Mouse (Mus musculus): ENCODE data around the gene B4galnt4. TPM values are rescaled to one million over a fixed set of nuclear protein-coding genes. Genes with fewer than 3 reads are reported as not detected.
A peak's percentile ranks its signal among the peaks of the same experiment; 100 is the strongest.
"Not testable (repeated sequence)": the region's sequence is repeated elsewhere in the genome, so short reads cannot be mapped to it uniquely, and the experiment has no call there.

The B4galnt4 gene
- 1.2 and 1.5 TPM in 2 replicates for polyA plus RNA-seq (2015; fragmentation: Nextera tagmentation; extraction: Ambion mirVana)

- H3K4me3 ChIP-seq (ENCODE audit: low read depth, low read length), result peak within 1 kb of the TSS; percentile 48
- H3K9me3 ChIP-seq (ENCODE audit: control insufficient read depth, low read length), result no peaks in the 10 kb centered on the region
- 0 out of 2 replicates have a peak, but pooled peaks cover 4% of the 10 kb centered on the region for H3K4me1 ChIP-seq (replicated peaks; ENCODE audit: control insufficient read depth, insufficient read depth)
- 2% methylated on average over 52 of the region's 72 CpGs for WGBS
- peak within 1 kb of the TSS; percentile 59 for H3K9ac ChIP-seq (ENCODE audit: low read length)
- H3K27ac ChIP-seq (replicated peaks), result no peak within 1 kb of the TSS
- H3K27me3 ChIP-seq (ENCODE audit: control insufficient read depth, insufficient read depth, low read length), result no peaks in the 10 kb centered on the region
- ATAC-seq (ENCODE audit: low FRiP score, low TSS enrichment) (peak; percentile 80), DNase-seq (ENCODE audit: low spot score) (peak; percentile 82)
- peak within 1 kb of the TSS; percentile 97 for H3K4me2 ChIP-seq (replicated peaks; ENCODE audit: low read depth)
- no peak for TF ChIP-seq EP300 (optimal IDR thresholded peaks at IDR 0.05)
- no peak for TF ChIP-seq CTCF (IDR thresholded peaks at IDR 0.05; ENCODE audit: low read depth)
- H3K36me3 ChIP-seq (ENCODE audit: control insufficient read depth, insufficient read depth, low read length), result no peaks in the 10 kb centered on the region
Observed at GRCm38 (mm10) chr7:141060426-141061242, at the start of gene B4galnt4. TSS of gene B4galnt4 (plus strand) at chr7:141061104.

- no peak for TF ChIP-seq CTCF (IDR thresholded peaks at IDR 0.05; ENCODE audit: low read depth)
- no peak for TF ChIP-seq EP300 (optimal IDR thresholded peaks at IDR 0.05)
- Histone ChIP-seq H3K27me3 (ENCODE audit: control insufficient read depth, insufficient read depth, low read length) (no peaks in the 10 kb centered on the region), H3K9ac (ENCODE audit: low read length) (peak overlapping the region; percentile 62; the same call in 1 of the 2 replicates)
Observed at GRCm38 (mm10) chr7:141011238-141011770, 49.6 kb upstream of the B4galnt4 start.

GRCm38 (mm10) chr7:141016707-141017697, 43.9 kb upstream of the B4galnt4 start:
- Histone ChIP-seq H3K27ac (replicated peaks) (0 out of 2 replicates have a peak overlapping the region, but pooled peaks have one; percentile 4), H3K36me3 (ENCODE audit: control insufficient read depth, insufficient read depth, low read length) (no peaks in the 10 kb centered on the region), H3K4me3 (ENCODE audit: low read depth, low read length) (no peak overlapping the region), H3K4me2 (replicated peaks; ENCODE audit: low read depth) (no peak overlapping the region), H3K9ac (ENCODE audit: low read length) (no peak overlapping the region), H3K4me1 (replicated peaks; ENCODE audit: control insufficient read depth, insufficient read depth) (no peaks in the 10 kb centered on the region), H3K9me3 (ENCODE audit: control insufficient read depth, low read length) (no peaks in the 10 kb centered on the region), H3K27me3 (ENCODE audit: control insufficient read depth, insufficient read depth, low read length) (no peaks in the 10 kb centered on the region)
- TF ChIP-seq CTCF (IDR thresholded peaks at IDR 0.05; ENCODE audit: low read depth) (peak; percentile 51), EP300 (optimal IDR thresholded peaks at IDR 0.05) (no peak)
- ATAC-seq (ENCODE audit: low FRiP score, low TSS enrichment), result no peak
- DNase-seq (ENCODE audit: low spot score), result no peak
- WGBS, result 77% methylated on average over 10 of the region's 10 CpGs

More at GRCm38 (mm10) chr7:141011238-141011770, 49.6 kb upstream of the B4galnt4 start:
- Histone ChIP-seq H3K4me2 (replicated peaks; ENCODE audit: low read depth) (peak overlapping the region; percentile 62; the same call in 1 of the 2 replicates), H3K27ac (replicated peaks) (peak overlapping the region; percentile 90), H3K36me3 (ENCODE audit: control insufficient read depth, insufficient read depth, low read length) (no peaks in the 10 kb centered on the region), H3K4me3 (ENCODE audit: low read depth, low read length) (no peak overlapping the region), H3K4me1 (replicated peaks; ENCODE audit: control insufficient read depth, insufficient read depth) (peaks cover 5% of the 10 kb centered on the region; the same call in 1 of the 2 replicates), H3K9me3 (ENCODE audit: control insufficient read depth, low read length) (no peaks in the 10 kb centered on the region)
- no peak for DNase-seq (ENCODE audit: low spot score)
- no peak for ATAC-seq (ENCODE audit: low FRiP score, low TSS enrichment)
- 85% methylated on average over 7 of the region's 7 CpGs for WGBS

DNA sequence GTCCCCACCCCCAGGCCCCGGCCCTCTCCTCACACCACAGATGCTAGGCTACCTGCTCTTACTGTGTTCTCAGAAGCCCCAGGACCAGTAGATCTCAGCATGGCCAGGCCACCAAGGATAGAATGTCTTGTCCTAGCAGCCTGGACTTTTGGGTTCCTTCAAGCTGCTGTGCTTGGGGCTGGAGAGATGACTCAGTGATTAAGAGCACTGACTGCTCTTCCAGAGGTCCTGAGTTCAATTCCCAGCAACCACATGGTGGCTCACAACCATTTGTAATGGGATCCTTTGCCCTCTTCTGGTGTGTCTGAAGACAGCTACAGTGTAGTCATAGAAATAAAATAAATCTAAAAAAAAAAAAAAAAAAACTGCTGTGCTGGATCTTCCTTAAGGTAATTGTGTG, 43.1 kb upstream of the B4galnt4 start, which contains the start of gene Ifitm6:
Ifitm6 (minus strand) TSS at position 101 of the 400 bp plus-strand sequence.
- not testable (repeated sequence) for H3K4me3 ChIP-seq (ENCODE audit: low read depth, low read length); ATAC-seq (ENCODE audit: low FRiP score, low TSS enrichment); H3K4me2 ChIP-seq (replicated peaks; ENCODE audit: low read depth); H3K4me1 ChIP-seq (replicated peaks; ENCODE audit: control insufficient read depth, insufficient read depth); H3K9me3 ChIP-seq (ENCODE audit: control insufficient read depth, low read length); H3K9ac ChIP-seq (ENCODE audit: low read length); H3K36me3 ChIP-seq (ENCODE audit: control insufficient read depth, insufficient read depth, low read length); H3K27me3 ChIP-seq (ENCODE audit: control insufficient read depth, insufficient read depth, low read length); DNase-seq (ENCODE audit: low spot score)
- 0 out of 2 replicates have a peak within 1 kb of the TSS, but pooled peaks have one; percentile 4 for H3K27ac ChIP-seq (replicated peaks)
- 80% methylated on average over 1 of the region's 1 CpGs for WGBS

GRCm38 (mm10) chr7:141019028-141019427, 41.9 kb upstream of the B4galnt4 start:
- TF ChIP-seq CTCF (IDR thresholded peaks at IDR 0.05; ENCODE audit: low read depth) (no peak), EP300 (optimal IDR thresholded peaks at IDR 0.05) (no peak)

More at GRCm38 (mm10) chr7:141019028-141019427, 41.9 kb upstream of the B4galnt4 start:
- Histone ChIP-seq H3K4me2 (replicated peaks; ENCODE audit: low read depth) (no peak overlapping the region), H3K9me3 (ENCODE audit: control insufficient read depth, low read length) (no peaks in the 10 kb centered on the region), H3K27me3 (ENCODE audit: control insufficient read depth, insufficient read depth, low read length) (no peaks in the 10 kb centered on the region), H3K4me3 (ENCODE audit: low read depth, low read length) (no peak overlapping the region), H3K36me3 (ENCODE audit: control insufficient read depth, insufficient read depth, low read length) (no peaks in the 10 kb centered on the region), H3K9ac (ENCODE audit: low read length) (no peak overlapping the region), H3K27ac (replicated peaks) (no peak overlapping the region), H3K4me1 (replicated peaks; ENCODE audit: control insufficient read depth, insufficient read depth) (no peaks in the 10 kb centered on the region)
- 93% methylated on average over 5 of the region's 5 CpGs for whole genome bisulfite sequencing
- ATAC-seq (ENCODE audit: low FRiP score, low TSS enrichment) (no peak), DNase-seq (ENCODE audit: low spot score) (no peak)
